Mouse (Mus musculus): ENCODE results near the gene Mterf1b. TPM values are rescaled to one million over a fixed set of nuclear protein-coding genes. Genes with fewer than 3 reads are reported as not detected.

Mterf1b gene
- total and polyA plus RNA-seq, 2 experiments from 2014 or later, result 0.89 to 0.99 TPM

DNA sequence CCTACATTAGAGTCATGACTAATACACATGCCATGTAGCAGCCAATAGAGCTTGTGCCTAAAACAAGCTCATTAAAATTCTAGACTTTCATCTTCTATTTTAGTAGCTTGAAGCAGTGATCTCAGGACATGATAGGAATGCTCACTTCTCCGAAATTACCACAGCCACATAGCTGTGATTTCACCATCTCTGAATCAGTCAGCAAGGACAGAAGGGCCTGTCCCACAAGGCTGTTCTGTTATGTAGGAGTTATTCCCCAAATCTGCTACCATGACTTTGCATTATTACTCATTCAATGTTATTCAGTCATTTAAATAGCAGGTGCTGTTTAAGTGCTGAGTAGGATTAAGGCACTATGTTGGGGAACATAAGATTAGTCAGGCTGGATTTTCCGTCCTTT, 42.3 kb downstream of the Mterf1b start:
- ATAC-seq (ENCODE audit: low FRiP score), result no peak
- no peaks in the 10 kb centered on the region for H3K27me3 ChIP-seq (ENCODE audit: insufficient read depth, low read length)
- no peak for DNase-seq (ENCODE audit: low spot score)
- no peak for TF ChIP-seq CTCF (IDR thresholded peaks at IDR 0.05)
- H3K9ac ChIP-seq (replicated peaks; ENCODE audit: low read length, poor library complexity, severe bottlenecking), result no peak overlapping the region
- no peak overlapping the region for H3K4me3 ChIP-seq (ENCODE audit: low read depth, low read length)
- H3K9me3 ChIP-seq (ENCODE audit: low read length), result no peaks in the 10 kb centered on the region
- H3K27ac ChIP-seq (ENCODE audit: low read depth, low read length), result no peak overlapping the region
- no peaks in the 10 kb centered on the region for H3K36me3 ChIP-seq (ENCODE audit: insufficient read depth, low read length)
- 43% methylated on average over 2 of the region's 2 CpGs for WGBS
- H3K4me1 ChIP-seq (ENCODE audit: insufficient read depth, low read length), result no peaks in the 10 kb centered on the region
- no peak overlapping the region for H3K4me2 ChIP-seq (ENCODE audit: low read depth, low read length, poor library complexity, severe bottlenecking)

DNA sequence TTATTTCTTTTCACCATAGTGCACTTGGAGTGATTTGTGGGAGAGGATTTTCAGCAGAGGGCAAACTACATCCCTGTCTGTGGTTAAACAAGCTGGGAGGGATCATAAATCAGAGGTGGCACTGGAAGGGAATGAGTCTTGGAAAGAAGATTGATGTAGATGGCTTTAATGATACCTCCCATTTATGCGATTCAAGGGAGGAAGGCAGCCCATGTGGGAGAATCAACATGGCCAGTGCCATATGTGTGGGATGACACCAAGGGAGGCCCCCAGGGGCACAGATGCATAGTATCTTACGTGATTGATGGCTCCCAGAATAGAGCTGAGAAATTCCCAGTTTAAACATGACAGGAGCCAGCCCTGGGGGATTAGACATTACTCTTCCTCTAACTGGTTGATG, 48.0 kb downstream of the Mterf1b start:
- H3K36me3 ChIP-seq (ENCODE audit: insufficient read depth, low read length), result no peaks in the 10 kb centered on the region
- no peak for DNase-seq (ENCODE audit: low spot score)
- no peak for ATAC-seq (ENCODE audit: low FRiP score)
- no peak overlapping the region for H3K9ac ChIP-seq (replicated peaks; ENCODE audit: low read length, poor library complexity, severe bottlenecking)
- WGBS, result 85% methylated on average over 2 of the region's 2 CpGs
- H3K4me2 ChIP-seq (ENCODE audit: low read depth, low read length, poor library complexity, severe bottlenecking), result no peak overlapping the region
- H3K4me3 ChIP-seq (ENCODE audit: low read depth, low read length), result no peak overlapping the region
- no peak overlapping the region for H3K27ac ChIP-seq (ENCODE audit: low read depth, low read length)
- H3K4me1 ChIP-seq (ENCODE audit: insufficient read depth, low read length), result no peaks in the 10 kb centered on the region
- no peak for TF ChIP-seq CTCF (IDR thresholded peaks at IDR 0.05)
- no peaks in the 10 kb centered on the region for H3K27me3 ChIP-seq (ENCODE audit: insufficient read depth, low read length)
- H3K9me3 ChIP-seq (ENCODE audit: low read length), result no peaks in the 10 kb centered on the region

DNA sequence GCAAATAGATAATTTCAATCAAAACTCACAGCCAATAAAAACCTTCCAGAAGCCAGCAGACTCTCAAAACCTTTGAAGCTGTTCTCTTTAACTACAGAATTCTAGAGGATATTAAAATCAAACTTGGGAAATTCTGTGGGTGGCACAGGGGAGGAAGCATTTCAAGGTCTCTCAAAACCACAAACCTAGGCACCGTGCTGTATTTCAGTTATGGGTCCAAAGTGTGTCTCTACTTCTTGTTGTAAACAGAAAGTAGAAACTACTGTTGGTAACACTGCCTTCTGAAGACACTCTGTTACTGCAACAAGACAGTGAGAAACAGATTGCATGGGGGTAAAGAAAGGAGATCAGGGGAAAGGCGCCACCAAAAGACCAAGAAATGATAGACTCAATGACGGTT, 52.8 kb downstream of the Mterf1b start:
- Histone ChIP-seq H3K4me1 (ENCODE audit: insufficient read depth, low read length) (no peaks in the 10 kb centered on the region), H3K9me3 (ENCODE audit: low read length) (no peaks in the 10 kb centered on the region), H3K27ac (ENCODE audit: low read depth, low read length) (no peak overlapping the region), H3K4me2 (ENCODE audit: low read depth, low read length, poor library complexity, severe bottlenecking) (no peak overlapping the region), H3K4me3 (ENCODE audit: low read depth, low read length) (no peak overlapping the region), H3K27me3 (ENCODE audit: insufficient read depth, low read length) (no peaks in the 10 kb centered on the region), H3K9ac (replicated peaks; ENCODE audit: low read length, poor library complexity, severe bottlenecking) (no peak overlapping the region), H3K36me3 (ENCODE audit: insufficient read depth, low read length) (no peaks in the 10 kb centered on the region)
- no peak for TF ChIP-seq CTCF (IDR thresholded peaks at IDR 0.05)
- DNase-seq (ENCODE audit: low spot score) (no peak), ATAC-seq (ENCODE audit: low FRiP score) (no peak)
- WGBS, result 79% methylated on average over 3 of the region's 3 CpGs

DNA sequence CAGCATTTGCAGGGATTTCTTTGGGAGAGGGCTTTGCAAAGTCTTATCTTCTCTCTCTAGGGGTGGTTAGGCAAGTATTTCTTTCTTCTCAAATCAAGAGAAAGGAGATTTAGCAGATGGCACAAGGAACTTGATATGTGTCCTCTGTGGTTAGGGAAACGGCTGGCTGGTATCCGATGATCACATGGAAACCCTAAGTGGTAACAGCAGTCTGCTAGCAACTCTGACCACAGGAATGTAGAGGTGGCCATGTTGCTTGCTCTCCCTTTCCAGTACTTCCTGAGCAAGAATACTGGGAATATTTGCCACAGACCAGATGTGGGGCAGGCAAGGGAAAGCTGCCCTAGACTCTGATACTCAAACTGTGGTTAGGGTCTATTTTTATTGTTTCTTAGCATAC, 53.9 kb downstream of the Mterf1b start:
- WGBS, result 85% methylated on average over 2 of the region's 2 CpGs
- no peak overlapping the region for H3K27ac ChIP-seq (ENCODE audit: low read depth, low read length)
- H3K27me3 ChIP-seq (ENCODE audit: insufficient read depth, low read length), result no peaks in the 10 kb centered on the region
- no peak overlapping the region for H3K4me3 ChIP-seq (ENCODE audit: low read depth, low read length)
- no peak overlapping the region for H3K9ac ChIP-seq (replicated peaks; ENCODE audit: low read length, poor library complexity, severe bottlenecking)
- TF ChIP-seq CTCF (IDR thresholded peaks at IDR 0.05), result no peak
- H3K4me1 ChIP-seq (ENCODE audit: insufficient read depth, low read length), result no peaks in the 10 kb centered on the region
- ATAC-seq (ENCODE audit: low FRiP score) (no peak), DNase-seq (ENCODE audit: low spot score) (no peak)
- H3K36me3 ChIP-seq (ENCODE audit: insufficient read depth, low read length), result no peaks in the 10 kb centered on the region
- H3K9me3 ChIP-seq (ENCODE audit: low read length), result no peaks in the 10 kb centered on the region
- H3K4me2 ChIP-seq (ENCODE audit: low read depth, low read length, poor library complexity, severe bottlenecking), result no peak overlapping the region

Other genes starting within 250 kb of the Mterf1b start
- gene Cyp51, start 87.6 kb upstream of the Mterf1b start, total RNA-seq (2014; rRNA removed), result 224 and 232 TPM in 2 replicates
- 98.7 and 102 TPM in 2 replicates for gene Cyp51, start 87.6 kb upstream of the Mterf1b start, polyA plus RNA-seq (2015; fragmentation: Nextera tagmentation; extraction: Ambion mirVana)